9 mouse cellular contexts compared by ENCODE assay signal in genomic region chrX:18442066-18442465, GRCm38 (mm10). TPM values are rescaled to one million over a fixed set of nuclear protein-coding genes. Genes with fewer than 3 reads are reported as not detected.
A peak's percentile ranks its signal among the peaks of the same experiment; 100 is the strongest.
DNase-seq lines count a peak whose midpoint lies in the region; ATAC-seq and TF ChIP-seq lines count a peak whose summit lies in the region.
"Had no signal": no experiment of that assay in that cellular context is flagged by ENCODE, and none has a peak within 500 bp of the region (broad histone marks: within the 10 kb centered on the region; RNA-seq: fewer than 3 reads in every experiment).

No protein-coding gene starts in this region.

- H3K9ac ChIP-seq in embryonic facial prominence, embryonic 14.5 days (ENCODE audit: low read depth, low read length): no peak overlapping the region
- H3K9ac ChIP-seq in hindbrain, postnatal 0 days (replicated peaks; ENCODE audit: low read length): no peak overlapping the region
- H3K9ac ChIP-seq in neural tube, embryonic 11.5 days (ENCODE audit: low read length): no peak overlapping the region
- H3K9ac ChIP-seq: neural tube, embryonic 13.5 days had no signal

- H3K4me1 ChIP-seq in embryonic facial prominence, embryonic 14.5 days (ENCODE audit: control insufficient read depth, insufficient read depth, low read length): no peaks in the 10 kb centered on the region
- H3K4me1 ChIP-seq in hindbrain, postnatal 0 days (ENCODE audit: insufficient read depth, low read length): no peaks in the 10 kb centered on the region
- H3K4me1 ChIP-seq in neural tube, embryonic 11.5 days (ENCODE audit: control insufficient read depth, insufficient read depth, low read length): no peaks in the 10 kb centered on the region
- H3K4me1 ChIP-seq: neural tube, embryonic 13.5 days had no signal

- H3K27ac ChIP-seq in embryonic facial prominence, embryonic 14.5 days (replicated peaks; ENCODE audit: low read depth, low read length): no peak overlapping the region
- H3K27ac ChIP-seq in hindbrain, postnatal 0 days: no peak overlapping the region
- H3K27ac ChIP-seq in neural tube, embryonic 11.5 days (ENCODE audit: low read depth, low read length): no peak overlapping the region
- H3K27ac ChIP-seq: neural tube, embryonic 13.5 days had no signal

- no peak for ATAC-seq in embryonic facial prominence, embryonic 14.5 days (ENCODE audit: low read depth)
- ATAC-seq in hindbrain, postnatal 0 days: no peak
- no peak for ATAC-seq in neural tube, embryonic 11.5 days (ENCODE audit: insufficient read depth, low FRiP score, low TSS enrichment)

- H3K36me3 ChIP-seq in embryonic facial prominence, embryonic 14.5 days (ENCODE audit: control insufficient read depth, insufficient read depth, low read length): no peaks in the 10 kb centered on the region
- no peaks in the 10 kb centered on the region for H3K36me3 ChIP-seq in hindbrain, postnatal 0 days (ENCODE audit: insufficient read depth, low read length)
- H3K36me3 ChIP-seq in neural tube, embryonic 11.5 days (ENCODE audit: control insufficient read depth, insufficient read depth, low read length): no peaks in the 10 kb centered on the region
- H3K36me3 ChIP-seq: neural tube, embryonic 13.5 days had no signal

- H3K4me3 ChIP-seq in embryonic facial prominence, embryonic 14.5 days (ENCODE audit: low read depth, low read length): no peak overlapping the region
- H3K4me3 ChIP-seq in hindbrain, postnatal 0 days (ENCODE audit: low read length): no peak overlapping the region
- no peak overlapping the region for H3K4me3 ChIP-seq in neural tube, embryonic 11.5 days (ENCODE audit: low read depth, low read length)
- H3K4me3 ChIP-seq: neural tube, embryonic 13.5 days had no signal

- intact Hi-C loops in left cerebral cortex, postnatal 25 days (cut with DNase I): loop anchor here (2.0 kb wide), 1 partner anchor 281 kb away; no protein-coding TSS in a partner anchor

- peak; percentile 72 for TF ChIP-seq CTCF in hindbrain, postnatal 0 days (IDR thresholded peaks at IDR 0.05; ENCODE audit: low read depth)

- H3K4me2 ChIP-seq in embryonic facial prominence, embryonic 14.5 days (ENCODE audit: low read depth, low read length): no peak overlapping the region
- H3K4me2 ChIP-seq in hindbrain, postnatal 0 days (ENCODE audit: low read depth, low read length): no peak overlapping the region
- H3K4me2 ChIP-seq in neural tube, embryonic 11.5 days (ENCODE audit: low read depth): no peak overlapping the region
- H3K4me2 ChIP-seq: neural tube, embryonic 13.5 days had no signal

- 32% methylated on average over 5 of the region's 5 CpGs for WGBS in embryonic facial prominence, embryonic 14.5 days
- 37% methylated on average over 5 of the region's 5 CpGs for WGBS in hindbrain, postnatal 0 days
- WGBS in neural tube, embryonic 11.5 days: 45% methylated on average over 5 of the region's 5 CpGs

- H3K9me3 ChIP-seq in embryonic facial prominence, embryonic 14.5 days (ENCODE audit: control insufficient read depth, low read length): no peaks in the 10 kb centered on the region
- no peaks in the 10 kb centered on the region for H3K9me3 ChIP-seq in hindbrain, postnatal 0 days (ENCODE audit: low read length)
- no peaks in the 10 kb centered on the region for H3K9me3 ChIP-seq in neural tube, embryonic 11.5 days (ENCODE audit: control insufficient read depth, low read length)
- H3K9me3 ChIP-seq: neural tube, embryonic 13.5 days had no signal

- no peaks in the 10 kb centered on the region for H3K27me3 ChIP-seq in embryonic facial prominence, embryonic 14.5 days (replicated peaks; ENCODE audit: control insufficient read depth, insufficient read depth, low read length)
- H3K27me3 ChIP-seq in hindbrain, postnatal 0 days (ENCODE audit: insufficient read depth, low read length): no peaks in the 10 kb centered on the region
- no peaks in the 10 kb centered on the region for H3K27me3 ChIP-seq in neural tube, embryonic 11.5 days (ENCODE audit: control insufficient read depth, insufficient read depth, low read length)
- H3K27me3 ChIP-seq: neural tube, embryonic 13.5 days had no signal

- peak; percentile 15 for DNase-seq in thymus, postnatal 0 days (ENCODE audit: low spot score)
- DNase-seq in thymus, postnatal 36 days: no peak
- DNase-seq in adrenal gland, postnatal 36 days: peak; percentile 19 to 44
- DNase-seq in embryonic facial prominence, embryonic 14.5 days (ENCODE audit: low spot score): peak; percentile 85
- peak; percentile 83 for DNase-seq in hindbrain, postnatal 0 days (ENCODE audit: low spot score)
- peak; percentile 62 to 81 for DNase-seq in left cerebral cortex, postnatal 25 days (ENCODE audit: low spot score in 2 of 2)
- peak; percentile 53 for DNase-seq in neural tube, embryonic 11.5 days (ENCODE audit: low spot score)
- DNase-seq in T-cell, adult 2 months (ENCODE audit: low spot score): no peak

RNA-seq across cellular contexts. Expression of gene 4930578C19Rik, which starts 19.1 kb away (rescaled TPM):
- polyA plus RNA-seq in thymus, postnatal 0 days (2015; fragmentation: Nextera tagmentation; extraction: Ambion mirVana): 0.45 and 0.49 TPM in 2 replicates
- 1 to 10 TPM in 1 of 2 experiments, under 1 TPM in 1; 0.76 to 1.1 TPM for total RNA-seq in adrenal gland, postnatal 36 days (2021)
- 0.99 and 1.1 TPM in 2 replicates for polyA plus RNA-seq in embryonic facial prominence, embryonic 14.5 days (2014; fragmentation: Nextera tagmentation; extraction: Ambion mirVana)
- 0.72 and 2.2 TPM in 2 replicates for total RNA-seq in hindbrain, postnatal 0 days (2014; rRNA removed)
- 0.69 and 0.83 TPM in 2 replicates for polyA plus RNA-seq in hindbrain, postnatal 0 days (2015; fragmentation: Nextera tagmentation; extraction: Ambion mirVana)
- 1 to 10 TPM; 1.1 to 1.3 TPM for total RNA-seq in left cerebral cortex, postnatal 25 days (2021)
- polyA plus RNA-seq in neural tube, embryonic 11.5 days (2014; fragmentation: Nextera tagmentation; extraction: Ambion mirVana): 0.34 and 0.73 TPM in 2 replicates

Comparison
In these comparisons a context has a peak if more than half of its experiments do, and no peak if none do; other contexts are left out.
1. DNase-seq: peak in thymus, postnatal 0 days (single experiment), adrenal gland, postnatal 36 days (2 of 2), embryonic facial prominence, embryonic 14.5 days (single experiment), hindbrain, postnatal 0 days (single experiment), left cerebral cortex, postnatal 25 days (2 of 2) and neural tube, embryonic 11.5 days (single experiment); none in thymus, postnatal 36 days (0 of 2) and T-cell, adult 2 months (single experiment).